Mouse (Mus musculus) thymus, adult 2 months (tissue): ENCODE measurements around the gene Timm8a1. TPM values are rescaled to one million over a fixed set of nuclear protein-coding genes. Genes with fewer than 3 reads are reported as not detected.

Experiments
- DNase-seq: peaks from one replicate; pipeline ENCODE4 v3.0.0; 2021
- H3K27ac ChIP-seq: fragments of 200-500 bp; 2 replicates; pipeline ENCODE4 v1.5.1; 2012; ENCODE audit warnings: low read length, control low read depth; ENCODE audit not compliant: control insufficient read depth, insufficient read depth
- H3K27me3 ChIP-seq: fragments of 200-500 bp; 2 replicates; pipeline ENCODE4 v1.6.1; 2012; ENCODE audit warnings: mild to moderate bottlenecking, low read length, moderate library complexity, mixed read lengths; ENCODE audit not compliant: control insufficient read depth, insufficient read depth
- H3K36me3 ChIP-seq: fragments of 200-500 bp; 2 replicates; pipeline ENCODE4 v1.6.1; 2012; ENCODE audit warnings: mild to moderate bottlenecking, low read length, moderate library complexity; ENCODE audit not compliant: control insufficient read depth, insufficient read depth
- H3K4me1 ChIP-seq: fragments of 200-500 bp; replicated peaks from 2 replicates; pipeline ENCODE4 v1.6.1; 2012; ENCODE audit warnings: low read length; ENCODE audit not compliant: control insufficient read depth, insufficient read depth
- H3K4me3 ChIP-seq: fragments of 200-500 bp; 2 replicates; pipeline ENCODE4 v1.5.1; 2012; ENCODE audit warnings: mild to moderate bottlenecking, low read length, control low read depth, moderate library complexity; ENCODE audit not compliant: control insufficient read depth, insufficient read depth
- CTCF ChIP-seq: fragments of 200-500 bp; IDR thresholded peaks from 2 replicates; pipeline ENCODE4 v1.5.1; 2012; ENCODE audit warnings: mild to moderate bottlenecking, control low read depth, low read length, moderate library complexity, borderline replicate concordance; ENCODE audit not compliant: control insufficient read depth, poor library complexity, insufficient read depth; ENCODE audit errors: extremely low read depth
- POLR2A ChIP-seq: fragments of 200-500 bp; IDR thresholded peaks from 2 replicates; pipeline ENCODE4 v1.6.1; 2012; ENCODE audit warnings: mild to moderate bottlenecking, low read length, control low read depth, moderate library complexity; ENCODE audit not compliant: control insufficient read depth, poor library complexity, insufficient read depth; ENCODE audit errors: extremely low read depth
- WGBS: fragments of 180-500 bp; shearing (Covaris S2); methylation state at CpG from one replicate; pipeline ENCODE4 v1.1.7; 2018; 5-methylcytosine and 5-hydroxymethylcytosine counted together
- polyA plus RNA-seq: library from polyadenylated mRNA; depleted of rRNA; stranded (reverse); fragments of >200 nt; gene quantifications from 2 replicates; pipeline ENCODE4 v1.2.3, GENCODE M21; 2012; rRNA removed

Gene Timm8a1
- 1.8 TPM in 2 replicates for polyA plus RNA-seq

- Histone ChIP-seq H3K4me1 (peaks cover 2% of the 10 kb centered on the region), H3K27me3 (no peaks in the 10 kb centered on the region), H3K36me3 (no peaks in the 10 kb centered on the region), H3K4me3 (peak within 1 kb of the TSS; percentile 98), H3K27ac (peak within 1 kb of the TSS; percentile 77; the same call in 1 of the 2 replicates)
- peak; percentile 42 for DNase-seq
- WGBS = under 1% methylated on average over 42 of the region's 61 CpGs
- no peak for TF ChIP-seq CTCF
- TF ChIP-seq POLR2A = no peak
Measured at GRCm38 (mm10) chrX:134541145-134541954, at the start of gene Timm8a1. Gene Timm8a1 (minus strand): TSS chrX:134541865.

GRCm38 (mm10) chrX:134589836-134590235 is 48.2 kb upstream of the Timm8a1 start:
- WGBS = 35% methylated on average over 5 of the region's 5 CpGs
- Histone ChIP-seq H3K36me3 (no peaks in the 10 kb centered on the region), H3K27ac (no peak overlapping the region)

GRCm38 (mm10) chrX:134588997-134589396 is 47.3 kb upstream of the Timm8a1 start:
- DNase-seq = no peak

More at GRCm38 (mm10) chrX:134589836-134590235, 48.2 kb upstream of the Timm8a1 start:
- no peak overlapping the region for H3K4me3 ChIP-seq
- 0 out of 2 replicates have a peak, but pooled peaks cover 4% of the 10 kb centered on the region for H3K4me1 ChIP-seq
- H3K27me3 ChIP-seq = no peaks in the 10 kb centered on the region
- no peak for DNase-seq
- no peak for TF ChIP-seq POLR2A
- no peak for TF ChIP-seq CTCF

GRCm38 (mm10) chrX:134588261-134588660 is 46.6 kb upstream of the Timm8a1 start:
- Histone ChIP-seq H3K4me1 (peaks cover 4% of the 10 kb centered on the region; the same call in 1 of the 2 replicates), H3K4me3 (no peak overlapping the region), H3K27me3 (no peaks in the 10 kb centered on the region), H3K36me3 (no peaks in the 10 kb centered on the region), H3K27ac (no peak overlapping the region)
- WGBS = 97% methylated on average over 4 of the region's 4 CpGs
- no peak for DNase-seq
- TF ChIP-seq CTCF (no peak), POLR2A (no peak)

More at GRCm38 (mm10) chrX:134588997-134589396, 47.3 kb upstream of the Timm8a1 start:
- H3K27ac ChIP-seq = no peak overlapping the region
- no peak overlapping the region for H3K4me3 ChIP-seq
- TF ChIP-seq CTCF (no peak), POLR2A (no peak)
- WGBS = 92% methylated on average over 3 of the region's 3 CpGs
- peaks cover 4% of the 10 kb centered on the region; the same call in 1 of the 2 replicates for H3K4me1 ChIP-seq
- no peaks in the 10 kb centered on the region for H3K36me3 ChIP-seq
- no peaks in the 10 kb centered on the region for H3K27me3 ChIP-seq

GRCm38 (mm10) chrX:134586447-134586846 is 44.8 kb upstream of the Timm8a1 start:
- Histone ChIP-seq H3K4me3 (peak overlapping the region; percentile 77; the same call in 1 of the 2 replicates), H3K27ac (no peak overlapping the region), H3K4me1 (peaks cover 4% of the 10 kb centered on the region; the same call in 1 of the 2 replicates), H3K36me3 (no peaks in the 10 kb centered on the region), H3K27me3 (no peaks in the 10 kb centered on the region)
- no peak for TF ChIP-seq POLR2A
- no peak for TF ChIP-seq CTCF
- no peak for DNase-seq
- whole genome bisulfite sequencing = 15% methylated on average over 8 of the region's 8 CpGs

- peaks cover 4% of the 10 kb centered on the region; the same call in 1 of the 2 replicates for H3K4me1 ChIP-seq
- 4% methylated on average over 45 of the region's 45 CpGs for WGBS
- H3K27me3 ChIP-seq = no peaks in the 10 kb centered on the region
- peak within 1 kb of the TSS; percentile 74 for H3K27ac ChIP-seq
- DNase-seq = peak; percentile 90
- TF ChIP-seq CTCF (no peak), POLR2A (peak; percentile 68; the same call in 1 of the 2 replicates)
- peak within 1 kb of the TSS; percentile 77 for H3K4me3 ChIP-seq
- H3K36me3 ChIP-seq = no peaks in the 10 kb centered on the region
Measured at GRCm38 (mm10) chrX:134585103-134586002, 43.7 kb upstream of the Timm8a1 start, which contains the start of gene Rpl36a. Gene Rpl36a (plus strand): TSS chrX:134585654.
